Mouse (Mus musculus) limb, embryonic 11.5 days (tissue): ENCODE measurements around the gene Fabp1. TPM values are rescaled to one million over a fixed set of nuclear protein-coding genes. Genes with fewer than 3 reads are reported as not detected.

ENCODE experiments used
- ATAC-seq: fragments of 200-750 bp; cut with Nextera tagmentation; 2 replicates; pipeline ENCODE4 v1.8.0; 2017; ENCODE audit warnings: low read depth; ENCODE audit not compliant: insufficient number of reproducible peaks, low FRiP score, low TSS enrichment
- DNase-seq: peaks from one replicate; pipeline ENCODE4 v3.0.0-alpha.2; 2015; ENCODE audit warnings: low spot score
- H3K27ac ChIP-seq: fragments of 300-500 bp; sonication (generic); replicated peaks from 2 replicates; pipeline ENCODE4 v1.5.1; 2014; ENCODE audit warnings: low read depth, mild to moderate bottlenecking, low read length
- H3K27me3 ChIP-seq: fragments of 300-500 bp; sonication (generic); 2 replicates; pipeline ENCODE4 v1.6.1; 2014; ENCODE audit warnings: mild to moderate bottlenecking, low read length, mixed read lengths; ENCODE audit not compliant: control insufficient read depth, insufficient read depth
- H3K36me3 ChIP-seq: fragments of 300-500 bp; sonication (generic); 2 replicates; pipeline ENCODE4 v1.6.1; 2014; ENCODE audit warnings: mild to moderate bottlenecking, low read length, moderate library complexity, mixed read lengths; ENCODE audit not compliant: control insufficient read depth, insufficient read depth
- H3K4me1 ChIP-seq: fragments of 300-500 bp; sonication (generic); 2 replicates; pipeline ENCODE4 v1.6.1; 2014; ENCODE audit warnings: low read length, mixed read lengths; ENCODE audit not compliant: control insufficient read depth, insufficient read depth
- H3K4me2 ChIP-seq: fragments of 300-500 bp; sonication (generic); 2 replicates; pipeline ENCODE4 v1.6.1; 2014; ENCODE audit warnings: low read depth, mild to moderate bottlenecking, moderate library complexity; ENCODE audit not compliant: severe bottlenecking
- H3K4me3 ChIP-seq: fragments of 300-500 bp; sonication (generic); 2 replicates; pipeline ENCODE4 v1.5.1; 2014; ENCODE audit warnings: low read depth, low read length
- H3K9ac ChIP-seq: fragments of 300-500 bp; sonication (generic); 2 replicates; pipeline ENCODE4 v1.6.1; 2014; ENCODE audit warnings: mild to moderate bottlenecking, low read length
- H3K9me3 ChIP-seq: fragments of 300-500 bp; sonication (generic); 2 replicates; pipeline ENCODE4 v1.6.1; 2016; ENCODE audit warnings: low read length; ENCODE audit not compliant: control insufficient read depth
- WGBS: fragments of 180-500 bp; shearing (Covaris S2); extraction: QIAGEN DNeasy Blood & Tissue Kit; methylation state at CpG from one replicate; pipeline ENCODE4 v1.1.7; 2014; 5-methylcytosine and 5-hydroxymethylcytosine counted together
- polyA plus RNA-seq: library from polyadenylated mRNA; unstranded; fragments of >200 nt; fragmentation: Nextera tagmentation; extraction: Ambion mirVana; gene quantifications from 2 replicates; pipeline ENCODE4 v1.2.1, GENCODE M21; 2014

The Fabp1 gene
- polyA plus RNA-seq = 0.29 TPM in 1 of 2 replicates, not detected in the other

DNA sequence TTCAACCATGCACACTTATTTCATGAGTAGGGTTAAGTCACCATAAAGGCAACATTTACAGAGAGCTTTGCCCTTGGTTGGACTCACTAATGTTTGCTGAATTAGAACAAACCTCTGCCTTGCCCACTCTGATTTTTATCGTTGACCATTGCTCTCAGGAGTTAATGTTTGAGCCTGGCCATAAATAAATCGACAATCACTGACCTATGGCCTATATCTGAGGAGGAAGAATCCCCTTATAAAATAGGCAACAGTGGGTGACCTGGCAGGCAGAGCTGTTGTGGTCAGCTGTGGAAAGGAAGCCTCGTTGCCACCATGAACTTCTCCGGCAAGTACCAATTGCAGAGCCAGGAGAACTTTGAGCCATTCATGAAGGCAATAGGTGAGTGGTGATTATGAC lies at the start of gene Fabp1:
TSS of gene Fabp1 (plus strand) at position 216 of the 400 bp plus-strand sequence.
- no peak within 1 kb of the TSS for H3K4me3 ChIP-seq

DNA sequence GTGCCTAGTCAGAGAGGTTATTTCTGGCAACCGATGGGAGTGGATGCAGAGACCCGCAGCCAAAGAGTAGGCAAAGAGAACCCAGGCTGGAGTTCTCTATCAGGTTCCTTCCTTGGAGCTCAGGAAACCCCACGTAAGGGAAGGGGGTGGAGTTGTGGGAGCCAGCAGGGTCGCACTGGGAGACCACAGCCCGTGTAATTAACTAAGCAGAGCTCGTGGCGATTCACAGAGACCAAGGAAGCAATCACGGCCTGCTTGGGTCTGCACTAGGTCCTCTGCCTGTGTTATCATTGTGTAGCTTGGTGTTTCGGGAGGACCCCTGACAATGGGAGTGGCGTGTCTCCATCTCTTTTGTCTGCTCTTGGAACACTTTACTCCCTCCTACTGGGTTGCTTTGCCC lies 48.5 kb upstream of the Fabp1 start:
- H3K9me3 ChIP-seq = no peaks in the 10 kb centered on the region
- H3K4me2 ChIP-seq = no peak overlapping the region
- no peak for DNase-seq
- no peaks in the 10 kb centered on the region for H3K36me3 ChIP-seq
- no peak overlapping the region for H3K9ac ChIP-seq
- no peaks in the 10 kb centered on the region for H3K27me3 ChIP-seq
- H3K4me3 ChIP-seq = no peak overlapping the region
- H3K27ac ChIP-seq = no peak overlapping the region
- no peaks in the 10 kb centered on the region for H3K4me1 ChIP-seq
- 58% methylated on average over 10 of the region's 10 CpGs for WGBS
- ATAC-seq = no peak

More for the DNA sequence above, at the start of gene Fabp1:
- H3K9me3 ChIP-seq = no peaks in the 10 kb centered on the region
- WGBS = 90% methylated on average over 4 of the region's 4 CpGs
- no peaks in the 10 kb centered on the region for H3K27me3 ChIP-seq
- DNase-seq (no peak), ATAC-seq (no peak)
- no peak within 1 kb of the TSS for H3K27ac ChIP-seq
- H3K36me3 ChIP-seq = no peaks in the 10 kb centered on the region
- H3K9ac ChIP-seq = no peak within 1 kb of the TSS
- H3K4me2 ChIP-seq = no peak within 1 kb of the TSS
- no peaks in the 10 kb centered on the region for H3K4me1 ChIP-seq

DNA sequence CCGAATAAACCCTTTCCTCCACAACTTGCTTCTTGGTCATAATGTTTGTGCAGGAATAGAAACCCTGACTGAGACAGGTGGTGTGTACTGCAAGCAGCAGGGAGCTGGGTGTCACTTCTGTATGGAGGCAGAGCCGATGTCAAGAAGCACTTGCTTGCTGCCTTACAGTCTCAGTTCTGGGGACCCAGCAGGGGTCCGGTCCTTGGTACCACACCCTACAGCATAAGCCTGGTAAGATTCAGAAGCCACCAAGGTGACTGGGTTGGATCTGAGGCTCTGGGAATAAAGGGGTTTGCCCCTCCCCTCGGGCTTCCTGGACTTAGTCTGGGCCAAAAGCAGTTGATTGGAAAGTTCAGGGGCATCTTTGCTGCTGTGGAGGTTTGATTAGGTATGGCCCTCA lies 46.1 kb upstream of the Fabp1 start:
- no peak for ATAC-seq
- Histone ChIP-seq H3K4me2 (no peak overlapping the region), H3K9me3 (no peaks in the 10 kb centered on the region), H3K9ac (no peak overlapping the region), H3K27me3 (no peaks in the 10 kb centered on the region), H3K27ac (no peak overlapping the region), H3K4me1 (no peaks in the 10 kb centered on the region), H3K4me3 (no peak overlapping the region), H3K36me3 (no peaks in the 10 kb centered on the region)
- 87% methylated on average over 4 of the region's 4 CpGs for WGBS
- DNase-seq = no peak

DNA sequence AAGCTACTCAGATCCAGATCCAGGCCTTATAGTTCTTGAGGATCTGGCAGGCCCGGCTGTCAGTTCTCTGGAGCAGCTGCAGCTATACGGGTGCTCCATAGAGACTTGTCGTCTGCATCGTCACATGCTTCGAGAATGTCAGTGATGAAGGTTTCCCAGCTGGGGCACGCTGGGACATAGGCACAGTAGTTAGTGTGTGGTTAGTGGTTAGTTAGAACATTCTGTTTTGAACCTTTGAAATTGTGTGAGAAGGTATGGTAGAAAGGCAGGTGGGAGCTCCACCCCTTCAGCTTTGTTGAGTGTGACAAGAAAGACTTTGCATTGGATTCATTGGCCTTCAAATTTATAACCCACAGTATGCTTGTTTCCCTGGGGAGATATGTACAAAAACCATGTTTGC lies 44.8 kb upstream of the Fabp1 start:
- no peak overlapping the region for H3K4me2 ChIP-seq
- no peaks in the 10 kb centered on the region for H3K9me3 ChIP-seq
- H3K9ac ChIP-seq = no peak overlapping the region
- ATAC-seq = no peak
- H3K4me3 ChIP-seq = no peak overlapping the region
- no peaks in the 10 kb centered on the region for H3K4me1 ChIP-seq
- H3K27ac ChIP-seq = no peak overlapping the region
- H3K36me3 ChIP-seq = no peaks in the 10 kb centered on the region
- no peak for DNase-seq
- no peaks in the 10 kb centered on the region for H3K27me3 ChIP-seq
- WGBS = 82% methylated on average over 6 of the region's 6 CpGs

- 78% methylated on average over 5 of the region's 5 CpGs for WGBS
- Histone ChIP-seq H3K4me2 (no peak overlapping the region), H3K27ac (no peak overlapping the region), H3K9me3 (no peaks in the 10 kb centered on the region), H3K4me1 (no peaks in the 10 kb centered on the region), H3K27me3 (no peaks in the 10 kb centered on the region), H3K9ac (no peak overlapping the region), H3K4me3 (no peak overlapping the region), H3K36me3 (no peaks in the 10 kb centered on the region)
- peak; percentile 65 for DNase-seq
- ATAC-seq = no peak
These were observed 42.8 kb upstream of the Fabp1 start for GRCm38 (mm10) chr6:71156674-71157326.

DNA sequence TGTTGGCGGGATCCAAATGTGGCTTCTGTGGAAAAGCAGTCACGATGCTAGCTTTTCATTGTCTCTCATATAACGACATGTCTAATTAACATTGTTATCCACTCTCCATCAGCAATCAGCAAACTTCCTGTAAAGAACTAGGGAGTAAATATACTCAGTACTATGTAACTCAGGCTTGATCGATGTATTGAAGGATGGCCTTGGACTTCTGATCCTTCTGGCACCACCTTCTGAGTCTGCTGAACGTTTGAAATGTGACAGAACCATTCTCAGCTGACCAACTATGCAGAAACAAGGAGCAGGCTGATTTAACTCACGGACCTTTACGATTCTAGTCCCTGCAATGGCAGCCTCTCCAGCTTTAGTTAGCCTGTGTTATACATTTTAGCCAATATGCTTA lies 38.3 kb upstream of the Fabp1 start:
- no peak for DNase-seq

DNA sequence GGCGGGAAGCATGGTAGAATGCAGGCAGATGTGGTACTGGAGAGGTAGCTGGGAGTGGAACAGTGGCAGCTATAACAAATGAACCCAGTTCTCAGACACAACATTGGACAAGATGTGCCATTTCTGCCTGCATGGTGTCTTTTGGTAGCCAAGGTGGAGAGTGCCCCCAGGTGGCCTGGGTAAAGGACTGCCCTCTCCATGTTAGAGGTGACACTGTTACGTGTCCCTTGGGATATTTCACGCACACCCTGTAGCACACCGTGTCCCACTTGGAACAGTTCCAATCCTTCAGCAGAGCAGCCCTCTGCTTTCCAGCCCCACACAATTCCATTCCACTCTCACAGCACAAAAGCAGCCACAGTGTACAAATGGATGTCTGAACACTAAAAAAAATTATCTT lies 37.4 kb upstream of the Fabp1 start:
- no peaks in the 10 kb centered on the region for H3K36me3 ChIP-seq
- no peak for ATAC-seq

More for the DNA sequence above, 38.3 kb upstream of the Fabp1 start:
- Histone ChIP-seq H3K9ac (no peak overlapping the region), H3K4me1 (no peaks in the 10 kb centered on the region), H3K4me3 (no peak overlapping the region), H3K4me2 (no peak overlapping the region), H3K9me3 (no peaks in the 10 kb centered on the region), H3K36me3 (no peaks in the 10 kb centered on the region), H3K27me3 (no peaks in the 10 kb centered on the region), H3K27ac (no peak overlapping the region)
- 67% methylated on average over 7 of the region's 7 CpGs for WGBS
- no peak for ATAC-seq

GRCm38 (mm10) chr6:71164394-71164793 lies 35.2 kb upstream of the Fabp1 start:
- H3K4me3 ChIP-seq = no peak overlapping the region
- H3K27ac ChIP-seq = no peak overlapping the region
- H3K9me3 ChIP-seq = no peaks in the 10 kb centered on the region
- WGBS = 26% methylated on average over 6 of the region's 6 CpGs
- no peaks in the 10 kb centered on the region for H3K4me1 ChIP-seq
- H3K9ac ChIP-seq = no peak overlapping the region
- no peaks in the 10 kb centered on the region for H3K36me3 ChIP-seq
- ATAC-seq = peak; percentile 39; the same call in 1 of the 2 replicates
- no peak overlapping the region for H3K4me2 ChIP-seq
- H3K27me3 ChIP-seq = no peaks in the 10 kb centered on the region
- no peak for DNase-seq

More for the DNA sequence above, 37.4 kb upstream of the Fabp1 start:
- Histone ChIP-seq H3K9me3 (no peaks in the 10 kb centered on the region), H3K27ac (no peak overlapping the region), H3K4me1 (no peaks in the 10 kb centered on the region), H3K4me3 (no peak overlapping the region), H3K4me2 (no peak overlapping the region), H3K9ac (no peak overlapping the region), H3K27me3 (no peaks in the 10 kb centered on the region)
- no peak for DNase-seq
- WGBS = 74% methylated on average over 4 of the region's 4 CpGs
